ENCODE assay signal across 19 mouse cellular contexts in genomic region chr11:57415167-57415566, GRCm38 (mm10).
DNase-seq lines count a peak whose midpoint lies in the region; ATAC-seq and TF ChIP-seq lines count a peak whose summit lies in the region.
"Had no signal": no experiment of that assay in that cellular context is flagged by ENCODE, and none has a peak within 500 bp of the region (broad histone marks: within the 10 kb centered on the region; RNA-seq: fewer than 3 reads in every experiment).

No protein-coding gene starts in this region.

- no peak for TF ChIP-seq CTCF in hindbrain, postnatal 0 days (IDR thresholded peaks at IDR 0.05; ENCODE audit: low read depth)

- no peak for ATAC-seq in hindbrain, embryonic 12.5 days (ENCODE audit: low FRiP score)
- no peak for ATAC-seq in hindbrain, postnatal 0 days
- ATAC-seq in neural tube, embryonic 13.5 days (ENCODE audit: low read depth), result no peak
- ATAC-seq in midbrain, embryonic 13.5 days, result peak; percentile 59; the same call in 1 of the 2 replicates
- no peak for ATAC-seq in neural tube, embryonic 15.5 days (ENCODE audit: low FRiP score)
- ATAC-seq: activated CD4-positive, CD25-positive, alpha-beta regulatory T cell, adult 4 months; forebrain, embryonic 15.5 days; Patski had no signal

- no peak overlapping the region for H3K4me2 ChIP-seq in hindbrain, embryonic 12.5 days (replicated peaks)
- H3K4me2 ChIP-seq in hindbrain, postnatal 0 days (ENCODE audit: low read depth, low read length), result no peak overlapping the region
- no peak overlapping the region for H3K4me2 ChIP-seq in neural tube, embryonic 13.5 days
- no peak overlapping the region for H3K4me2 ChIP-seq in midbrain, embryonic 13.5 days (replicated peaks)
- no peak overlapping the region for H3K4me2 ChIP-seq in neural tube, embryonic 15.5 days
- H3K4me2 ChIP-seq: embryonic facial prominence, embryonic 15.5 days; forebrain, embryonic 15.5 days; heart, embryonic 11.5 days; hindbrain, embryonic 15.5 days had no signal

- 0 out of 2 replicates have a peak, but pooled peaks cover 3% of the 10 kb centered on the region for H3K9me3 ChIP-seq in hindbrain, embryonic 12.5 days (replicated peaks)
- H3K9me3 ChIP-seq in hindbrain, postnatal 0 days (ENCODE audit: low read length), result no peaks in the 10 kb centered on the region
- no peaks in the 10 kb centered on the region for H3K9me3 ChIP-seq in neural tube, embryonic 13.5 days
- H3K9me3 ChIP-seq in midbrain, embryonic 13.5 days, result 0 out of 2 replicates have a peak, but pooled peaks cover 3% of the 10 kb centered on the region
- H3K9me3 ChIP-seq in neural tube, embryonic 15.5 days (replicated peaks), result no peaks in the 10 kb centered on the region
- H3K9me3 ChIP-seq: embryonic facial prominence, embryonic 15.5 days; forebrain, embryonic 15.5 days; hindbrain, embryonic 15.5 days had no signal

- no peak for DNase-seq in hindbrain, postnatal 0 days (ENCODE audit: low spot score)
- no peak for DNase-seq in neural tube, embryonic 10.5 days (ENCODE audit: extremely low spot score, low spot score)
- no peak for DNase-seq in frontal cortex, postnatal 36 days (ENCODE audit: low spot score in 2 of 2)
- no peak for DNase-seq in kidney, adult 8-10 months
- DNase-seq: adrenal gland, postnatal 25 days; cerebellum, adult 8-10 months; embryo, embryonic 11 days; gastrocnemius, postnatal 10 days; heart, adult 2 months had no signal

- no peaks in the 10 kb centered on the region for H3K36me3 ChIP-seq in hindbrain, embryonic 12.5 days
- H3K36me3 ChIP-seq in hindbrain, postnatal 0 days (ENCODE audit: insufficient read depth, low read length), result no peaks in the 10 kb centered on the region
- H3K36me3 ChIP-seq in neural tube, embryonic 13.5 days, result no peaks in the 10 kb centered on the region
- no peaks in the 10 kb centered on the region for H3K36me3 ChIP-seq in midbrain, embryonic 13.5 days
- no peaks in the 10 kb centered on the region for H3K36me3 ChIP-seq in neural tube, embryonic 15.5 days
- H3K36me3 ChIP-seq: embryonic facial prominence, embryonic 15.5 days; forebrain, embryonic 15.5 days; hindbrain, embryonic 15.5 days had no signal

- H3K27me3 ChIP-seq in hindbrain, embryonic 12.5 days, result no peaks in the 10 kb centered on the region
- no peaks in the 10 kb centered on the region for H3K27me3 ChIP-seq in hindbrain, postnatal 0 days (ENCODE audit: insufficient read depth, low read length)
- H3K27me3 ChIP-seq in neural tube, embryonic 13.5 days, result no peaks in the 10 kb centered on the region
- no peaks in the 10 kb centered on the region for H3K27me3 ChIP-seq in midbrain, embryonic 13.5 days
- H3K27me3 ChIP-seq in neural tube, embryonic 15.5 days (replicated peaks), result no peaks in the 10 kb centered on the region
- H3K27me3 ChIP-seq: embryonic facial prominence, embryonic 15.5 days; forebrain, embryonic 15.5 days; hindbrain, embryonic 15.5 days; Patski had no signal

- peak overlapping the region; percentile 41; the same call in 1 of the 2 replicates for H3K27ac ChIP-seq in hindbrain, embryonic 12.5 days
- H3K27ac ChIP-seq in hindbrain, postnatal 0 days, result no peak overlapping the region
- H3K27ac ChIP-seq in neural tube, embryonic 13.5 days (replicated peaks), result 0 out of 2 replicates have a peak overlapping the region, but pooled peaks have one; percentile 13
- peak overlapping the region; percentile 49 for H3K27ac ChIP-seq in midbrain, embryonic 13.5 days
- 0 out of 2 replicates have a peak overlapping the region, but pooled peaks have one; percentile 28 for H3K27ac ChIP-seq in neural tube, embryonic 15.5 days (replicated peaks)
- H3K27ac ChIP-seq: embryonic facial prominence, embryonic 15.5 days; forebrain, embryonic 15.5 days; heart, adult 2 months; hindbrain, embryonic 15.5 days had no signal

- whole genome bisulfite sequencing in hindbrain, embryonic 12.5 days, result 70% methylated on average over 5 of the region's 5 CpGs
- 63% methylated on average over 5 of the region's 5 CpGs for whole genome bisulfite sequencing in hindbrain, postnatal 0 days
- 80% methylated on average over 5 of the region's 5 CpGs for WGBS in neural tube, embryonic 13.5 days
- 37% methylated on average over 5 of the region's 5 CpGs for WGBS in midbrain, embryonic 13.5 days
- WGBS in neural tube, embryonic 15.5 days, result 80% methylated on average over 5 of the region's 5 CpGs

- no peak overlapping the region for H3K4me3 ChIP-seq in hindbrain, embryonic 12.5 days
- no peak overlapping the region for H3K4me3 ChIP-seq in hindbrain, postnatal 0 days (ENCODE audit: low read length)
- no peak overlapping the region for H3K4me3 ChIP-seq in neural tube, embryonic 13.5 days
- no peak overlapping the region for H3K4me3 ChIP-seq in midbrain, embryonic 13.5 days (replicated peaks)
- H3K4me3 ChIP-seq in neural tube, embryonic 15.5 days (replicated peaks), result no peak overlapping the region
- H3K4me3 ChIP-seq: embryonic facial prominence, embryonic 15.5 days; forebrain, embryonic 15.5 days; heart, adult 2 months; hindbrain, embryonic 15.5 days had no signal

- no peak overlapping the region for H3K9ac ChIP-seq in hindbrain, embryonic 12.5 days
- H3K9ac ChIP-seq in hindbrain, postnatal 0 days (replicated peaks; ENCODE audit: low read length), result no peak overlapping the region
- H3K9ac ChIP-seq in neural tube, embryonic 13.5 days, result no peak overlapping the region
- no peak overlapping the region for H3K9ac ChIP-seq in midbrain, embryonic 13.5 days (replicated peaks)
- H3K9ac ChIP-seq in neural tube, embryonic 15.5 days (replicated peaks), result no peak overlapping the region
- H3K9ac ChIP-seq: embryonic facial prominence, embryonic 15.5 days; forebrain, embryonic 15.5 days; hindbrain, embryonic 15.5 days had no signal

- H3K4me1 ChIP-seq in hindbrain, embryonic 12.5 days, result peaks cover 2% of the 10 kb centered on the region; the same call in 1 of the 2 replicates
- no peaks in the 10 kb centered on the region for H3K4me1 ChIP-seq in hindbrain, postnatal 0 days (ENCODE audit: insufficient read depth, low read length)
- peaks cover 7% of the 10 kb centered on the region; the same call in 1 of the 2 replicates for H3K4me1 ChIP-seq in neural tube, embryonic 13.5 days (replicated peaks)
- H3K4me1 ChIP-seq in midbrain, embryonic 13.5 days (replicated peaks), result peaks cover 29% of the 10 kb centered on the region
- peaks cover 21% of the 10 kb centered on the region for H3K4me1 ChIP-seq in neural tube, embryonic 15.5 days
- H3K4me1 ChIP-seq: embryonic facial prominence, embryonic 15.5 days; forebrain, embryonic 15.5 days had no signal
